Mouse (Mus musculus): ENCODE results near the gene Grb2. TPM values are rescaled to one million over a fixed set of nuclear protein-coding genes. Genes with fewer than 3 reads are reported as not detected.

Grb2 gene
- polyA plus RNA-seq, 1 experiment from 2014 or later: 62.8 TPM

GRCm38 (mm10) chr11:115632247-115632646 lies 76.2 kb downstream of the Grb2 start:
- no peak overlapping the region for H3K4me2 ChIP-seq (replicated peaks; ENCODE audit: low read depth, low read length)
- H3K27ac ChIP-seq (ENCODE audit: low read length): no peak overlapping the region
- WGBS: 66% methylated on average over 7 of the region's 7 CpGs
- ATAC-seq (no peak), DNase-seq (ENCODE audit: low spot score) (no peak)
- no peak overlapping the region for H3K9ac ChIP-seq (replicated peaks; ENCODE audit: low read depth)
- no peaks in the 10 kb centered on the region for H3K9me3 ChIP-seq (ENCODE audit: low read length)
- H3K36me3 ChIP-seq (ENCODE audit: insufficient read depth, low read length): no peaks in the 10 kb centered on the region
- no peaks in the 10 kb centered on the region for H3K27me3 ChIP-seq (replicated peaks; ENCODE audit: insufficient read depth, low read length)
- H3K4me3 ChIP-seq (ENCODE audit: low read depth, low read length): no peak overlapping the region
- H3K4me1 ChIP-seq (ENCODE audit: insufficient read depth, low read depth, low read length): no peaks in the 10 kb centered on the region
- TF ChIP-seq EP300 (IDR thresholded peaks at IDR 0.05) (no peak), CTCF (IDR thresholded peaks at IDR 0.05) (no peak)

DNA sequence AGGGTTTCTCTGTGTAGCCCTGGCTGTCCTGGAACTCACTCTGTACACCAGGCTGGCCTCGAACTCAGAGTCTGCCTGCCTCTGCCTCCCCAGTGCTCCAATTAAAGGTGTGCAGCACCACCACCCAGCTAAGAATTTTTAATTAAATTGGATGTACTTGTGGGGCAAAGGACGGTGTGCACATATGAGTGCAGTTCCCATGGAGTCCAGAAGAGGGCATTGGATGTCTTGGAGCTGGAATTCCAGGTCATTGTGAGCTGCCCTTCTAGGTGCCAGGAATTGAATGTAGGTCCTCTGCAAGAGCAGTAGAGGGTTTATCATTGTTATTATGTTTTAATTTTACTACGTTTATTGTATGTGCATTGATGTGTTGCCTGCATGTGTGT lies 76.9 kb downstream of the Grb2 start:
- Histone ChIP-seq H3K4me1 (ENCODE audit: insufficient read depth, low read depth, low read length) (no peaks in the 10 kb centered on the region), H3K4me3 (ENCODE audit: low read depth, low read length) (no peak overlapping the region), H3K9me3 (ENCODE audit: low read length) (no peaks in the 10 kb centered on the region), H3K9ac (replicated peaks; ENCODE audit: low read depth) (no peak overlapping the region), H3K27ac (ENCODE audit: low read length) (peak overlapping the region; percentile 71), H3K27me3 (replicated peaks; ENCODE audit: insufficient read depth, low read length) (no peaks in the 10 kb centered on the region), H3K4me2 (replicated peaks; ENCODE audit: low read depth, low read length) (peak overlapping the region; percentile 25; the same call in 1 of the 2 replicates), H3K36me3 (ENCODE audit: insufficient read depth, low read length) (no peaks in the 10 kb centered on the region)
- TF ChIP-seq CTCF (IDR thresholded peaks at IDR 0.05): peak; percentile 83
- no peak for TF ChIP-seq EP300 (IDR thresholded peaks at IDR 0.05)
- ATAC-seq: no peak
- DNase-seq (ENCODE audit: low spot score): peak; percentile 70
- WGBS: 19% methylated on average over 3 of the region's 3 CpGs

- peak; percentile 92 for DNase-seq (ENCODE audit: low spot score)
- Histone ChIP-seq H3K9ac (replicated peaks; ENCODE audit: low read depth) (no peak overlapping the region), H3K4me2 (replicated peaks; ENCODE audit: low read depth, low read length) (peak overlapping the region; percentile 25; the same call in 1 of the 2 replicates)
Measured at GRCm38 (mm10) chr11:115630532-115631504, 77.6 kb downstream of the Grb2 start.

GRCm38 (mm10) chr11:115629734-115630531 lies 78.5 kb downstream of the Grb2 start:
- TF ChIP-seq CTCF (IDR thresholded peaks at IDR 0.05) (no peak), EP300 (IDR thresholded peaks at IDR 0.05) (no peak)
- ATAC-seq (no peak), DNase-seq (ENCODE audit: low spot score) (no peak)
- H3K27me3 ChIP-seq (replicated peaks; ENCODE audit: insufficient read depth, low read length): no peaks in the 10 kb centered on the region
- 83% methylated on average over 13 of the region's 13 CpGs for WGBS
- no peak overlapping the region for H3K4me2 ChIP-seq (replicated peaks; ENCODE audit: low read depth, low read length)
- H3K9ac ChIP-seq (replicated peaks; ENCODE audit: low read depth): no peak overlapping the region
- H3K4me3 ChIP-seq (ENCODE audit: low read depth, low read length): no peak overlapping the region
- H3K9me3 ChIP-seq (ENCODE audit: low read length): no peaks in the 10 kb centered on the region
- no peak overlapping the region for H3K27ac ChIP-seq (ENCODE audit: low read length)
- H3K4me1 ChIP-seq (ENCODE audit: insufficient read depth, low read depth, low read length): no peaks in the 10 kb centered on the region
- H3K36me3 ChIP-seq (ENCODE audit: insufficient read depth, low read length): no peaks in the 10 kb centered on the region

More at GRCm38 (mm10) chr11:115630532-115631504, 77.6 kb downstream of the Grb2 start:
- Histone ChIP-seq H3K27ac (ENCODE audit: low read length) (peak overlapping the region; percentile 71), H3K4me1 (ENCODE audit: insufficient read depth, low read depth, low read length) (no peaks in the 10 kb centered on the region), H3K27me3 (replicated peaks; ENCODE audit: insufficient read depth, low read length) (no peaks in the 10 kb centered on the region), H3K9me3 (ENCODE audit: low read length) (no peaks in the 10 kb centered on the region), H3K36me3 (ENCODE audit: insufficient read depth, low read length) (no peaks in the 10 kb centered on the region), H3K4me3 (ENCODE audit: low read depth, low read length) (no peak overlapping the region)
- TF ChIP-seq EP300 (IDR thresholded peaks at IDR 0.05) (0 out of 2 replicates have a peak, but pooled peaks have one; percentile 31), CTCF (IDR thresholded peaks at IDR 0.05) (no peak)
- WGBS: 28% methylated on average over 16 of the region's 16 CpGs
- ATAC-seq: peak; percentile 34

- H3K27ac ChIP-seq (ENCODE audit: low read length): 0 out of 2 replicates have a peak overlapping the region, but pooled peaks have one; percentile 27
- no peaks in the 10 kb centered on the region for H3K36me3 ChIP-seq (ENCODE audit: insufficient read depth, low read length)
- 0 out of 2 replicates have a peak overlapping the region, but pooled peaks have one; percentile 26 for H3K9ac ChIP-seq (replicated peaks; ENCODE audit: low read depth)
- ATAC-seq (no peak), DNase-seq (ENCODE audit: low spot score) (no peak)
- 47% methylated on average over 13 of the region's 13 CpGs for WGBS
- TF ChIP-seq EP300 (IDR thresholded peaks at IDR 0.05): no peak
- no peak for TF ChIP-seq CTCF (IDR thresholded peaks at IDR 0.05)
- peak overlapping the region; percentile 89 for H3K4me2 ChIP-seq (replicated peaks; ENCODE audit: low read depth, low read length)
- H3K9me3 ChIP-seq (ENCODE audit: low read length): no peaks in the 10 kb centered on the region
- H3K4me1 ChIP-seq (ENCODE audit: insufficient read depth, low read depth, low read length): no peaks in the 10 kb centered on the region
- peak overlapping the region; percentile 56 for H3K4me3 ChIP-seq (ENCODE audit: low read depth, low read length)
- H3K27me3 ChIP-seq (replicated peaks; ENCODE audit: insufficient read depth, low read length): no peaks in the 10 kb centered on the region
Measured at GRCm38 (mm10) chr11:115628465-115629101, 79.8 kb downstream of the Grb2 start.

All from lung, postnatal 0 days (tissue).